Mouse (Mus musculus): ENCODE data around the gene Pzp. TPM values are rescaled to one million over a fixed set of nuclear protein-coding genes. Genes with fewer than 3 reads are reported as not detected.
A peak's percentile ranks its signal among the peaks of the same experiment; 100 is the strongest.

Gene Pzp
- polyA plus RNA-seq, 1 experiment from 2014 or later = 4.8 TPM

DNA sequence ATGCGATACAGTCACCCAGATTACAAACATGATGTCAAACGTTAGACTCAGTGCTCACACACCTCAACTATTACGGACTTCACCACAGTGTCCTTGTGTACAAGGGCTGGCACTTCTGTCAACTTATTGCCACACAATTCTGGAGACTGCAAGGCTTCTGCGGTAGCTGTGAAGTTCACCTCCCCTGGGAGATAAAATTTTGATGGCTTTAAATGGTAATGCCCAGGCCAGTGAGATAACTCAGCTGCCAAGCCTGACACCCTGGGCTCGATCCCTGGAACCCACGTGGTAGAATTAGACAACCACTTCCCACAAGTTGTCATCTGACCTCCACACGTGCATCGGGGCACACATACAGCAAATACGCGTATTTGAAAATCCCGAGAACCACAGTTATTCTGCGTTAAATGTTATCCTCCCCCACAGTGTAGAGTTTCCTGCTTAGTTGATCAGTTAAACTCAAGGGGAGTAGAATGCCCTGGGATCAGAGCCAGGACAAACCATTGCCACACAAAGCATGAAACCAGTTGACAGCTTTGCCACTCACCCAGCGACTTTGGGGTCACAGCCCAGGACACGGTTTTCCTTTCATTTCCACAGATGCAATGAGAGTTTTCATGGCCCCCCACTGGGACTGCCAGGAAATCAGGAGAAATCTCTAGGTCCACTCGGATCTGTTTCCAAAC is 31.7 kb downstream of the Pzp start:
- no peaks in the 10 kb centered on the region for H3K27me3 ChIP-seq (replicated peaks; ENCODE audit: control insufficient read depth, insufficient read depth, low read length)
- no peak for ATAC-seq
- H3K9me3 ChIP-seq (ENCODE audit: control insufficient read depth, low read length) = no peaks in the 10 kb centered on the region
- H3K4me1 ChIP-seq (ENCODE audit: control insufficient read depth, insufficient read depth, low read length) = no peaks in the 10 kb centered on the region
- WGBS = 77% methylated on average over 15 of the region's 15 CpGs
- no peak overlapping the region for H3K27ac ChIP-seq (ENCODE audit: low read length)
- H3K36me3 ChIP-seq (ENCODE audit: control insufficient read depth, insufficient read depth, low read length) = no peaks in the 10 kb centered on the region
- no peak overlapping the region for H3K4me3 ChIP-seq (ENCODE audit: low read length)
- no peak overlapping the region for H3K9ac ChIP-seq (ENCODE audit: low read depth, low read length)
- H3K4me2 ChIP-seq (ENCODE audit: low read depth, low read length) = no peak overlapping the region

DNA sequence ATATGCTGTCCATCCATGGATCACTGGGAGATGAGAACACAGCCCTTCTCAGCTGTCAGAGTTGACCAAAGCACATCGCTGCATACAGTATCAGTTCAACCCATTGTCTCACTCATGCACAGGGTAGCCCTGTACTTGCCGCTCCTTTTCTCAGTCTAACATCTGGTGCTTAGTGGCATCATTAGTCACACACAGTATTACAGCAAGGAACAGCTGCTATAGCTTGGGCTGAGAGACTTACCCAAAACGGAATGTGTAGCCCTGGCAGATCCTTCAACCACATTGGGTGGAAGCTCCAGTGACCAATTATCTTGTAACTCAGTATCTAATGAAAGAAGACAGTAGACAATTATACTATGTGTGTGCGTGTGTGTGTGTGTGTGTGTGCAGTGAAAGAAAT is 34.6 kb downstream of the Pzp start:
- Histone ChIP-seq H3K27me3 (replicated peaks; ENCODE audit: control insufficient read depth, insufficient read depth, low read length) (no peaks in the 10 kb centered on the region), H3K9me3 (ENCODE audit: control insufficient read depth, low read length) (no peaks in the 10 kb centered on the region), H3K9ac (ENCODE audit: low read depth, low read length) (no peak overlapping the region), H3K4me3 (ENCODE audit: low read length) (no peak overlapping the region), H3K4me1 (ENCODE audit: control insufficient read depth, insufficient read depth, low read length) (no peaks in the 10 kb centered on the region), H3K4me2 (ENCODE audit: low read depth, low read length) (no peak overlapping the region), H3K36me3 (ENCODE audit: control insufficient read depth, insufficient read depth, low read length) (no peaks in the 10 kb centered on the region), H3K27ac (ENCODE audit: low read length) (no peak overlapping the region)
- WGBS = 79% methylated on average over 4 of the region's 4 CpGs
- no peak for ATAC-seq

DNA sequence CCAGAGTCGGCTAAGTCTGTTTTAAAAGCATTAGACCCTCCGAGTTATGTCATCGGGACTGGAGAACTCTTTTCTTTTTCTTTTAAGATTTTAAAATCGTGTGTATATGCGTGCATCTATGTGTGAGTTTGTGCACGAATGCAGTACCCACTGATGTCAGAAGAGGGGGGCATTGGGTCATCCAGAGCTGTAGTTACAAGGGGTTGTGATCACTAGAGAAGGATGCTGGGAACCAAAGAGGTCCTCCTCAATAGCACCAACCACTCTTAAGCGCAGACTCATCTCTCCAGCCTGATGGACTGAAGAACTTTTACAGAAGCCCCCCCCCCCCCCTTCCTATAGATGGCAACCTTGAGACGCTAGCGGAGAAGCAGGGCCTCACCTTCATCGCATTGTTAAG is 36.4 kb downstream of the Pzp start:
- Histone ChIP-seq H3K27me3 (replicated peaks; ENCODE audit: control insufficient read depth, insufficient read depth, low read length) (no peaks in the 10 kb centered on the region), H3K9ac (ENCODE audit: low read depth, low read length) (no peak overlapping the region), H3K4me3 (ENCODE audit: low read length) (no peak overlapping the region), H3K4me1 (ENCODE audit: control insufficient read depth, insufficient read depth, low read length) (no peaks in the 10 kb centered on the region), H3K27ac (ENCODE audit: low read length) (no peak overlapping the region), H3K9me3 (ENCODE audit: control insufficient read depth, low read length) (no peaks in the 10 kb centered on the region), H3K4me2 (ENCODE audit: low read depth, low read length) (no peak overlapping the region), H3K36me3 (ENCODE audit: control insufficient read depth, insufficient read depth, low read length) (no peaks in the 10 kb centered on the region)
- no peak for ATAC-seq
- 96% methylated on average over 10 of the region's 10 CpGs for WGBS

DNA sequence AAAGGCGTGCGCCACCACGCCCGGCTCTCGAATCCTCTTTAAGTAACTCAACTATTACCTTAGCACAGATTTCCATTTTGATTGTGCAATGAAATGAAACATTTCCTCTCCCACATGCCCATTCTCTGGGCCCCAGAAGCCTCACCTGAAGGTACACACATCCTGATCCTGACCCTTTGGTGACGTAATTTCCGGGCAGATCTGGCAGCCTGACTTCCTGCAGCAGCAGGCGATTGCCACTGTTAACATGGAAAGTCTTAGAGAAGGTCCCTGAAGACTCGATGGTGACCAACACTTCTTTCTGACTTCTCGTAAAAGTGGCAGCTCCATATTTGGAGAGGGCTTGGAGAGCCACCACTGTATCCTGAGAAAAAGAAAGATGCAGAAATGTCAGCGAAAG is 38.8 kb downstream of the Pzp start:
- no peak overlapping the region for H3K27ac ChIP-seq (ENCODE audit: low read length)

DNA sequence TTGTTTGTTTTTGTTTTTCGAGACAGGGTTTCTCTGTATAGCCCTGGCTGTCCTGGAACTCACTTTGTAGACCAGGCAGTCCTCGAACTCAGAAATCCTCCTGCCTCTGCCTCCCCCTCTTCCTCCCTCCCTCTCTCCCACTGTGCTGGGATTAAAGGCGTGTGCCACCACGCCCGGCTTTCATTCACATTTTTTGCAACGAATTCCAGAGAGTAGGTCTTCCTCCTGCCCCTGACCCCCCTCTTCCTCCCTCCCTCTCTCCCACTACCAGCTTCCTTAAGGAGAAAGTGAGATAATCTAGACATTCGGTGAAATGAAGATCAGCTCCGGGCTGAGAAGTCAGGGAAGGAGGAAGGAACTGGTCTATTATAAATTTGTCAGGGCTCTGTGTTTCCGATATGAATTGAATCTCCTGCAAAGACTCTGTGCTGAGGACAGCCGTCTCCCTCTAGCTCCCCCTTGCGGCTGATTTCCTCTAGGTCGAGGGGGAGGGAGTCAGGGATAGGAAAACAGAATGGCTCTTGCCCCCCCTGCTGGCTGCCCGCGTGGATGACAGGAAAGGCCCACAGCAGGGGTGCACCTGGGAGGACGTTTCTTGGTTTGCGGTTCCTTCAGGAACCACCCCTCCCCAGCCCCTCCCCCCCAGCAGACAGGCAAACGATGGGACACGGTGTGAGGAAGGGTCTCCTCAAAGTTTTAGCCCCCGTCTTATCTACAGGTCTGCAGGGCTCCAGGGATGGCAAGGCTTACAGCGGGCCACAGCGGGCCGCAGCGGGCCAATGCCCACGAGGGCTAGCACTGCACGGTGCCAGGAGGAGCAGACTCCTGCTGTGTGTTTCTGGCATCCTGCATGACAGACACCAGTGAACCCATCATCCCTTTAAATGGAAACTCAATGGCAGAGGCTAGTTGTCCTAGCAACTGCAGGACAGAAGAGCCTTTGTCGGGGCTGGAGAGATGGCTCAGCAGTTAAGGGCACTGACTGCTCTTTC is 46.8 kb downstream of the Pzp start:
- Histone ChIP-seq H3K36me3 (ENCODE audit: control insufficient read depth, insufficient read depth, low read length) (no peaks in the 10 kb centered on the region), H3K9me3 (ENCODE audit: control insufficient read depth, low read length) (no peaks in the 10 kb centered on the region), H3K4me2 (ENCODE audit: low read depth, low read length) (peak overlapping the region; percentile 37), H3K27ac (ENCODE audit: low read length) (no peak overlapping the region), H3K9ac (ENCODE audit: low read depth, low read length) (peak overlapping the region; percentile 34; the same call in 1 of the 2 replicates), H3K4me1 (ENCODE audit: control insufficient read depth, insufficient read depth, low read length) (no peaks in the 10 kb centered on the region), H3K27me3 (replicated peaks; ENCODE audit: control insufficient read depth, insufficient read depth, low read length) (no peaks in the 10 kb centered on the region), H3K4me3 (ENCODE audit: low read length) (peak overlapping the region; percentile 24)
- peak; percentile 95 for ATAC-seq
- 20% methylated on average over 26 of the region's 26 CpGs for WGBS

More for the DNA sequence above, 38.8 kb downstream of the Pzp start:
- Histone ChIP-seq H3K4me3 (ENCODE audit: low read length) (no peak overlapping the region), H3K9me3 (ENCODE audit: control insufficient read depth, low read length) (no peaks in the 10 kb centered on the region), H3K27me3 (replicated peaks; ENCODE audit: control insufficient read depth, insufficient read depth, low read length) (no peaks in the 10 kb centered on the region), H3K4me1 (ENCODE audit: control insufficient read depth, insufficient read depth, low read length) (no peaks in the 10 kb centered on the region), H3K36me3 (ENCODE audit: control insufficient read depth, insufficient read depth, low read length) (no peaks in the 10 kb centered on the region), H3K4me2 (ENCODE audit: low read depth, low read length) (no peak overlapping the region), H3K9ac (ENCODE audit: low read depth, low read length) (no peak overlapping the region)
- 87% methylated on average over 11 of the region's 11 CpGs for WGBS
- ATAC-seq = no peak

DNA sequence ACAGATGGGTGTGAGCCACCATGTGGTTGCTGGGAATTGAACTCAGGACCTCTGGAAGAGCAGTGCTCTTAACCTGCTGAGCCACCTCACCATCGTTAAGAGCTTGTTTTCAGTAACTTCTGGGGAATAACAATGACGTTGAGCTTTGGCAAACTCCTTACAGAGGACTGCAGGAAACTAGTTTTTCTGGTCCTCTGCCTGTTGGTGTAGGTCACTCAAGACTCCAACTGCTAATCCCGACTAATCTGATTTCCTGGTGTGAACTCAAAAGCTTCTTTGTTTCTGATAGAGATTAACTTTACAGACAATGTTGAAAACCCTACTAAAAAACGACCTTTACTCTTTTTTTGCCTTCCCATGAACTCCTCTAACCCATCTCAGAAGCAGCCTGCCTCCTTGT is 49.0 kb downstream of the Pzp start:
- Histone ChIP-seq H3K27me3 (replicated peaks; ENCODE audit: control insufficient read depth, insufficient read depth, low read length) (no peaks in the 10 kb centered on the region), H3K4me1 (ENCODE audit: control insufficient read depth, insufficient read depth, low read length) (no peaks in the 10 kb centered on the region), H3K9ac (ENCODE audit: low read depth, low read length) (no peak overlapping the region), H3K4me2 (ENCODE audit: low read depth, low read length) (no peak overlapping the region), H3K27ac (ENCODE audit: low read length) (no peak overlapping the region), H3K36me3 (ENCODE audit: control insufficient read depth, insufficient read depth, low read length) (no peaks in the 10 kb centered on the region), H3K4me3 (ENCODE audit: low read length) (no peak overlapping the region), H3K9me3 (ENCODE audit: control insufficient read depth, low read length) (no peaks in the 10 kb centered on the region)
- 15% methylated on average over 4 of the region's 4 CpGs for WGBS
- no peak for ATAC-seq

DNA sequence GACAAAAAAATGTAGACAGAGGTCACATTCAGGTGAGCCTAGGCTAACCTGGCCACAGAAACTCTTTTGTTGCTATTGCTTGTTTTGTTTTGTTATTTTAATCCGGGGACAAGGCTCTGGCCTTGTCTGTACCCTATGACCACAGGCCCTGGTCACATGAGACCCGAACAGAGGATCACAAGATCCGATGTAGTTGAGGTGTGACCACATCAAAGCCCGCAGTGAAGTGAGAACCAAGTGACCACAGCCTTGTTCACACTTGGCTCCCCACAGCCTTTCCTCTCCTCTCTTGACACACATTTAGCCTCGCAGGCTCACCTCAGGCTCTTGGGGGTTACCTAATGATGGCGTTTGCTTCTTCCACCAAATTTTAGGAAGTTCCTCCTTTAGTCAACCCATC is 52.4 kb downstream of the Pzp start:
- WGBS = 89% methylated on average over 6 of the region's 6 CpGs
- H3K9ac ChIP-seq (ENCODE audit: low read depth, low read length) = no peak overlapping the region
- H3K27ac ChIP-seq (ENCODE audit: low read length) = no peak overlapping the region
- no peaks in the 10 kb centered on the region for H3K27me3 ChIP-seq (replicated peaks; ENCODE audit: control insufficient read depth, insufficient read depth, low read length)
- no peak overlapping the region for H3K4me2 ChIP-seq (ENCODE audit: low read depth, low read length)
- no peak for ATAC-seq
- no peaks in the 10 kb centered on the region for H3K9me3 ChIP-seq (ENCODE audit: control insufficient read depth, low read length)
- no peak overlapping the region for H3K4me3 ChIP-seq (ENCODE audit: low read length)
- no peaks in the 10 kb centered on the region for H3K4me1 ChIP-seq (ENCODE audit: control insufficient read depth, insufficient read depth, low read length)
- no peaks in the 10 kb centered on the region for H3K36me3 ChIP-seq (ENCODE audit: control insufficient read depth, insufficient read depth, low read length)

DNA sequence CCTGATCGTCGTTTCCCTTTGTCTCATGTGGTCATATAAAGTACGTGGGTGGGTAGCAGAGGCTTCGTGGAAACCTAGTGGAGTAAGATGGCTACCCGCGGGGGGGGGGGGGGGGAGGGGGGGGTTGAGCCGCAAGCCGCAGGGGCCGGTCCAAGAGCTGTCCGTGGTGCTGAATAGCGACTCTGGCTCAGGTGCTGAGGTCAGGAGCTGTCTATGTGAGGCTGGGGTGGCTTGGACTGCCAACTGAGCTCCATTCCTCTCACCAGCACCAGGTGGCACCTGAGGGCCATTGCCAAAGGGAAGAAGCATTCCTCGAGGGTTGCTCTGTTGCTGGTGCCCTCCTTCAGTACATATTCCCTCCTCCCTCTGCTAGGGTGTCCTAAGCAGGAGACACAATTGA is 57.1 kb downstream of the Pzp start:
- H3K27me3 ChIP-seq (replicated peaks; ENCODE audit: control insufficient read depth, insufficient read depth, low read length) = no peaks in the 10 kb centered on the region
- H3K27ac ChIP-seq (ENCODE audit: low read length) = no peak overlapping the region
- peak overlapping the region; percentile 28; the same call in 1 of the 2 replicates for H3K4me2 ChIP-seq (ENCODE audit: low read depth, low read length)
- H3K4me1 ChIP-seq (ENCODE audit: control insufficient read depth, insufficient read depth, low read length) = no peaks in the 10 kb centered on the region
- ATAC-seq = no peak
- no peaks in the 10 kb centered on the region for H3K36me3 ChIP-seq (ENCODE audit: control insufficient read depth, insufficient read depth, low read length)
- H3K4me3 ChIP-seq (ENCODE audit: low read length) = 0 out of 2 replicates have a peak overlapping the region, but pooled peaks have one; percentile 1
- no peaks in the 10 kb centered on the region for H3K9me3 ChIP-seq (ENCODE audit: control insufficient read depth, low read length)
- 12% methylated on average over 10 of the region's 12 CpGs for WGBS
- no peak overlapping the region for H3K9ac ChIP-seq (ENCODE audit: low read depth, low read length)

DNA sequence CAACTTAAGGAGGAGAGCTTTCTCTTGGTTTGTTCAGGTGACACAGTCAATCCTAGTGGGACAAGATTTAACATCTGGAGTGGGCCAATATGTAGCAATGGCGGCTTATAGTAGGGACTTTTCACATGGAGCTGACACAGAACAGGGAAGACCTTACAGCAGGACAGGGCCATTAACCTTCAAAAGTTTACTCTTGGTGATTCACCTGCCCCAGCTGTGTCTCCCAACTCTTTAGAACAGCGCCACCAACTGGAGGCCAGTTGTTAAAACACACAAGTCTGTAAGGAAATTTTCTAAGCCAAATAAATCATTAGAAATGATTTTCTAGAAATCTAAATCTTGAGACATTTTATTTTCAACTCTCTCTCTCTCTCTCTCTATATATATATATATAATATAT is 59.2 kb downstream of the Pzp start:
- H3K4me2 ChIP-seq (ENCODE audit: low read depth, low read length) = no peak overlapping the region
- WGBS = 53% methylated on average over 2 of the region's 2 CpGs
- no peak for ATAC-seq

More for the DNA sequence above, 59.2 kb downstream of the Pzp start:
- H3K27ac ChIP-seq (ENCODE audit: low read length) = no peak overlapping the region
- H3K4me3 ChIP-seq (ENCODE audit: low read length) = no peak overlapping the region
- no peaks in the 10 kb centered on the region for H3K9me3 ChIP-seq (ENCODE audit: control insufficient read depth, low read length)
- H3K36me3 ChIP-seq (ENCODE audit: control insufficient read depth, insufficient read depth, low read length) = no peaks in the 10 kb centered on the region
- no peak overlapping the region for H3K9ac ChIP-seq (ENCODE audit: low read depth, low read length)
- H3K4me1 ChIP-seq (ENCODE audit: control insufficient read depth, insufficient read depth, low read length) = no peaks in the 10 kb centered on the region
- H3K27me3 ChIP-seq (replicated peaks; ENCODE audit: control insufficient read depth, insufficient read depth, low read length) = no peaks in the 10 kb centered on the region

Measured in intestine, embryonic 16.5 days (tissue).